Mouse (Mus musculus): Measurements from ENCODE around the gene Sh2b2.

Gene Sh2b2

DNA sequence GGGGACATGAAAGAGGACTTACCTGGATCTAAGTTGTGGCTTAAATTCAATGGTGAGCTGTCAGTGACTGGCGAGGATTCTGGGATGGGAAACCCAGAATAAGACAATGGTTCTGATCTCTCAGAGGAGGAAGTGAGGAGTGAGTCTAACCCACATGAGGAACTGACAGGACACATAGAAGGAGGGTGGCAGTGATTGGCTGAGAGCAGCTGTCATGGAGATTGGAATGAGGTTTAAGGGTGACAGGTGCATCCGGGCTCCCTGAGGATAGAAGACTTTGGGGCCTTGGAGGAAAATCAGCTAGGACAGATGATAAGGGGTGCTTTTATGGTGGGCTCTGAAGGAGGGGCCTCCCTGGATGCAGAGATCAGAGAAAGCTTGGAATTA, at the start of gene Sh2b2:
Sh2b2 (minus strand) TSS at position 105 of the 387 bp plus-strand sequence.
- DNase-seq (ENCODE audit: low spot score) = no peak

GRCm38 (mm10) chr5:136292971-136293418, 46.6 kb upstream of the Sh2b2 start:
- DNase-seq (ENCODE audit: low spot score) = no peak

- DNase-seq (ENCODE audit: low spot score) = no peak
Measured at GRCm38 (mm10) chr5:136292361-136292760, 46.0 kb upstream of the Sh2b2 start.

DNA sequence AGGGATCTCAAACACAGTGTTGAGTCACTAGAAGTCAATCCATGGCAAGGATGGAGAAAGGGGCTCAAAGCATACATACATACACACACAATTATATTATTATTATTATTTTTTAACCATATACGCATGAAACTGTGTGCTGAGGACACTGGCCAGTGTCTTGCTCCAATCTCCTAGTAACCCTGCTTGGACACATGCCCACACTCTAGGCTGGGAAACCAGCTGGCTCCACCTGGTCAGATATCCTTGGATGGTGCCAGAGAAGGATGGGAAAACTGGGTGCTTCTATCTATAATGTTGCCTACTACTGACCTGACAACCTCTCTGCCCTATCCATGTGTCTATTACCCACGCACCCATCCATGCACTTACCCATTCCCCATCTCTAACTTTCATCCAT, 45.2 kb upstream of the Sh2b2 start:
- DNase-seq (ENCODE audit: low spot score) = no peak

DNA sequence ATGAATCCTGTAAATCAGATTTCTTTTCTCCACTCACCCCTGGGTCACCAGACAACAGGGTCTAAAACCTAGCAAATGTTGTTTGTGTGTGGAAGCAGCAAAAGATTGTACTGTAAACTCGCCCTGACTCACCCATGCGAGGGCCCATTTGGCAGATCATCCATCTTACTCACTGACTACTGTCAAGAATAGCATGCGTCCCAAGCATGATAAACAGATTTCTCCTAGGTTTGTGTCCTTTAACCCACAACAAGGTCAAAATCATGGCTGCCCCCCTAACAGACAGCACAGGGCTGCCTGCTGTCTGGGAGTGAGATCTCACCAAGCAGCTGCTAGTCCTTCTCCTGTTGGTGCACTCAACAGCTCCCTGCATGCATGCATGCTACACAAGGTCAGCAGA, 43.4 kb upstream of the Sh2b2 start:
- DNase-seq (ENCODE audit: low spot score) = no peak

DNA sequence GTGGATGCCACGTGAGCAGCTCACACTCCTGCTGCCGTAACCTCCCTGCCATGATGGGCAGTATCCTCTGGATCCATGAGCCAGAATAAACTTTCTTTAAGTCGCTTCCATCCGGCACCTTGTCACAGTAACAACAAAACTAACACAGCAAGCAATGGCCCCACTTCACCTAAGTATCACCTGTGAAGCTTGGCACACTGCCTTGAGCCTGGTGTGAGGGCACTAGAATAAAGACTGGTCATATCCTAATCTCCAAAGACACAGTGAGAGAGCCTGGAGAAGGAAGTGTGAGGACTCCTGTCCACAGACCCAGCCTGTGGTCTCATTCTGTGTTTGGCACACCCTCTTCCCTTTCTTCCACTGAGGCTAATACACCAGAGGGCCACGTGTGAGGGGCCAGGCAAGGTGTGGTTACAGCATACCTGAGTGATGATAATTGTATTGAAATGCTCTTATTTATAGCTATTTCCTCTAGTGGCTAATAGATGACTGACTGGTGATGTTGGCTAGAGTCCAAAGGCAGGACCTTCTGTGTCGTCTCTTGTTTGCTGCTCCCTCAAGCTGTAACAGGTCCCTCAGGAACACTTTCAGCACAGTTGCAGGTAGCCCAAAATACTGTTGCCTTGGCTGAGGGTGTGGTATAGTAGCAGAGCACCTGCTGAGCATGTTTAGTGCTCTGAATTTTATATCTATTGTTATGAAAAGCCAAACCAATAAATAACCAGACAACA, 42.2 kb upstream of the Sh2b2 start:
- DNase-seq (ENCODE audit: low spot score) = no peak

DNA sequence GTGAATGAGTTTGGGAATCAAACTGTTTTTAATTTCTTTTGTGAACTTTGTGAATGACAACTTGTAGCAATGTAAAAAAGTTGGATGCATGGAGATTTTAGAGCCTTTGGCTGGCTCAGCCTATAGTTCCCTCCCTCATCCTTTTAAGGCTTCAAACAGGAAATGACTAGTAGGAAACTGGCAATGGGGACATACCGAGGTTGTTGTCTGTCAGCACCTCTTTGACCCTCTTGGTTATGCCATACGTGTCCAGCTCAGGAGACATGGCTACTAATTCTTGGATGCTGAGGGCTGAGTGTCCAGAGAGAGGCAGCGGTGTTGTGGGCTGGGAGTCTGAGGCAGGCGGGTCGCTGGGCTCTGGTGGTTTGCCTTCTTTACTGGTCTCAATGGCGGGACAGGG, 40.2 kb upstream of the Sh2b2 start:
- no peak for DNase-seq (ENCODE audit: low spot score)

GRCm38 (mm10) chr5:136285106-136285505, 38.8 kb upstream of the Sh2b2 start:
- DNase-seq (ENCODE audit: low spot score) = no peak

- no peak for DNase-seq (ENCODE audit: low spot score)
Measured at GRCm38 (mm10) chr5:136281351-136281750, 35.0 kb upstream of the Sh2b2 start.

DNA sequence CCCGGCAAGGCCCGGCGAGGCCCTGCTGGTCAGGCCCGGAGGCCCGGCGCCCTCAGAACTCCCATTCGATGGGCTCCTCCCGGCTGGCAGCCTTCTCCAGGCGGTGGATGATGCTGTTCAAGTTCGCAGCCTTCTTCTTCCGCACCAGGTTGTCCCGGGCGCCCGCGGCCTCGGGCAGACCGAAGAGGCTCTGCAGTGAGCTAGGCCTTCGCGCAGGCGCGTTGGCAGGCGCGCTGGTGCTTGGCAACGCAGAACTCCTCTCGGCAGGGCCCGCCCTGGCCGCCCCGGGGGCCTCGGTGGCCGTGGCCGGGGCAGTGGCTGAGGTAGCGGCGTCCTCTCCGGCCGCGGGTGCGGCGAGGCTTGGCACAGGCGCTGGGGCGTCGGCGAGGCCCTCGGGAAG, 28.4 kb upstream of the Sh2b2 start:
- no peak for DNase-seq (ENCODE audit: low spot score)

DNA sequence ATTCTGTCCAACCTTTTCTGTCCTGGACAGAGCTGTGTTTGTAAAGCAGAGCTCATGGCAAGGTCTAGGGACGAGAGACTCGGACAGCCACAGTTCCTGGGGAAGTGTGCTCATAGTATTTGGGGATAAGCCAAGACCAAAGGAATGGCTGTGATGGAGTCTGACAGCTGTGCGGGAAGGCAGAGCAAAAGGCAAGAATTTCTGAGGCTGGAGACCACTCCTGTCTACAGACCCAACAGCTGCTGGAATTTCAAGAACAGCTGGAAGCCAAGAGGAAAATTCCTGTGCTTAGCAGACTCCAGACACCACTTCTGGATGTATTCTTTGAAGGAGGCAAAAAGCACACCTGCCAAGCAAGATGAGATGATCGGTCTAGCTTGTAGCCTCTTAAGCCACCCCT, 23.6 kb upstream of the Sh2b2 start:
- DNase-seq (ENCODE audit: low spot score) = no peak

- DNase-seq (ENCODE audit: low spot score) = no peak
Measured at GRCm38 (mm10) chr5:136266077-136266476, 19.7 kb upstream of the Sh2b2 start.

DNA sequence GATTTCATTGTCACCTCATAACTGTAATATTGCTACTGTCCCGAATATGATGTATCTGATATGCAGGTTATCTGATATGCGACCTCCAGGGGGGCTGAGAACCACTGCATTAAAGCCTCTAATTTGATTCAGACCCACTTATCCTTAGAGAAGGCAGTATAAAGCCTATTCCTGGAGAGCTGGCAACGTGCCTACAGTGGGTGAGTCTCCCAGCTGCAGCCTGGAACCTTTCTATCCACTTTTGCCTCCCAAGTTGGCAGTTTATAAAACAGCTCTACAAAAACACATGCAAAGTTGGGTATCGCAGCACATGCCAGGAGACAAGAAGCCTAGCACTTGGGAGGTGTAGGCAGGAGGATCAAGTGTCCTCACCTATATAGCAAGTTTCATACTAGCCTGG, 17.0 kb upstream of the Sh2b2 start:
- DNase-seq (ENCODE audit: low spot score) = no peak

GRCm38 (mm10) chr5:136258919-136259318, 12.6 kb upstream of the Sh2b2 start:
- DNase-seq (ENCODE audit: low spot score) = peak; percentile 75

DNA sequence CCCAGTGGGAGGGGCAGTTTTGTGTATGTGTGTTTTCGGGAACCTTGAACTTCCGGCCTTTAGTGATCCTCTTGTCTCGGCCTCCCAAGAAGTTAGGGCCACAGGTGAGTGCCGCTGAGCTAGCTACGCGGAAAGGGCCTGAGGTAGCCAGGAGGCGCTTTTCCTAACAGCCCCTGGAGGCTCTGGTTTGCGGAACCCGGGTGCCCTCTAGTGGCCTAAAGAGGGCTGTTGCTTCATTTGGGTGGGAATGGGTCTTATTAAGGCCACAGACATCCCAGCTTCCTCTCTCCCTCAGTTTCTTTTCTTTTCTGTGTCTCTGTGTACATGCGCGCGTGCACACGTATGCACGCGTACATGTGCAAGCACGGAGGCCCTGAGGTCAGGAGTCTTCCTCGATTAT, 6.5 kb upstream of the Sh2b2 start:
- peak; percentile 68 for DNase-seq (ENCODE audit: low spot score)

DNA sequence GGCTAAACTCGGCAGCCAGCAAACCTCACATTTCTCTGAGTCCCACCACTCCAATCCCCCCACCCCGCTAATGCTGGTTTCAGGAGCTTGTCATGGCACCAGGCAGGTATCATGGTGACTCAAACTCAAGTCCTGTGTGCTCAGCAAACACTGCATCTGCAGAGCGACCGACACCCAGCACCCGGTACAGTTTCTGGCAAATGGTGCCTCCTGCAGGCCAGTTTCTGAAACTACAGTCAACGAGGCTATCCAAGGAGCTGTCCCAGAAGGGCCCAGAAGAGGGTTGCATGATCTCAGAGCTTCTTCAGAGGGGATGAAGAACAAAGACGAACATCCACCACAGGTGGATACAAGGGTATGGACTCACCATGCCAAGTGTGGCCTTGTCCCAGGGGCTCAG, 4.6 kb upstream of the Sh2b2 start:
- DNase-seq (ENCODE audit: low spot score) = no peak

DNA sequence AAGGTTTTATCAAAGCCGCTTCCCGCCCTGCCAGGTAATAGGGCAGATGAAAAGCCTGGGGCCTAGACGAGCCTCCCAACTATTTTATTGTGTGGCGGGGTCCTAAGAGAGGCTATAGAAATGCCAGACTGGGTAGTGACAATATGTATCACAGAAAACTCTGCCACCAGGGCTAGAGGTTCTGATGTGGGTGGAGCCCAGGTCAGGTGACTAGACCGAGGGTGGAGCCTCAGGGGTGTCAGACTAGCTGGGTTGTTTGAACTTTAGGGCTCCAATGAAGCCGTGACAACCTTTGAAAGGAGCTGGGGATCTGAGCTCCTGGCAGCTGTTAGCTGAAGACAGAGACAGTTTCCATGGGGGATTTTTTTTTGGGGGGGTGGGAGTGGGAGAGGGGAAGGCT, 2.1 kb upstream of the Sh2b2 start:
- no peak for DNase-seq (ENCODE audit: low spot score)

DNA sequence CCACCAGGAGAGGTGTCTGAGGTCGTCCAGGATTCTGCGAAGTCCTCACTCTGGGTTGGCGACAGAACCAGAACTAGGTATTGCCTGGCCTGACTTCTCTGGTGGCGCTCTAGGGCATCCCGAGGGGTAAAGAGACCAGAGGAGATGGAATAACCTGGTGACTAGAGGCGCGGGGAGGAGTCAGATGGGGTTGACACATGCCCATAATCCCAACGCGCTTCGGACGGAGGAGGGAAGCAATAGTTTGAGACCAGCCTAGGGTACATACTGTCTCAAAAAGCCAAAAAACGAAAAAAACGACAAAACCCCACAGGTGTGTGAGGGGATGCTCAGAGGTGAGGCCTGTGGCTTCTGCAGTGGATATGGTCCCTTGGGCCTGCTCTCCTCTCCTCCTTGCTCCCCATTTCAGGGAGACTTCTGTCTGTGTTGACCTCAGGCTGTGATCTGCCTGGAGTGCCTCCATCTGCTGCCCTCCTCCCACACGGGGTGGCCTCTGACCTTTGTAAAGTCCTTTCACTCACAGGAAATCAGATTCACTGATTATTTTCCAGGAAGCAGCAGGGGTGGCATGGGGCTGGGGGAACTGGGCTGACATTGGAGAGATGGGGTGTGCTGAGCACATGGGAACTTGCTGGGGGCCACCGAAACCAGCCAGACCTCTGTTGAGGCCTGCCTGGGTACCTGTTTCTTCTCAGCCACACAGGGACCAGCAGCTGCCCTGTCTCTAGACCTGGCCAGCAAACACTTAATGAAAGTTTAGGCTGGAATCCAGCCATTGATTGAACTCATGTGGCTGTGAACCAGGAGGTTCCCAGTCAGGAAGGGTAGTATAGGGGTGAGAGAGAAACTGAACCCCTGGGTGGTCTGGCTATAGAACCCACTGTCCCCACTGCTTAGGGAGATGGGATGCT, 560 bp downstream of the Sh2b2 start:
- DNase-seq (ENCODE audit: low spot score) = no peak

- DNase-seq (ENCODE audit: low spot score) = peak; percentile 75
Measured at GRCm38 (mm10) chr5:136244762-136245540, 1.4 kb downstream of the Sh2b2 start.

- no peak for DNase-seq (ENCODE audit: low spot score)
Measured at GRCm38 (mm10) chr5:136243851-136244761, 2.2 kb downstream of the Sh2b2 start.

GRCm38 (mm10) chr5:136241161-136241560, 5.2 kb downstream of the Sh2b2 start:
- no peak for DNase-seq (ENCODE audit: low spot score)
